Mouse (Mus musculus) hindbrain, embryonic 15.5 days (tissue): ENCODE results near the gene Nmnat2. TPM values are rescaled to one million over a fixed set of nuclear protein-coding genes. Genes with fewer than 3 reads are reported as not detected.
A peak's percentile ranks its signal among the peaks of the same experiment; 100 is the strongest.

ENCODE experiments used
- ATAC-seq: fragments of 200-750 bp; cut with Nextera tagmentation; 2 replicates; pipeline ENCODE4 v1.8.0; 2017; ENCODE audit warnings: low read depth, moderate number of reproducible peaks, moderate TSS enrichment; ENCODE audit not compliant: low FRiP score
- H3K27ac ChIP-seq: fragments of 300-500 bp; sonication (generic); replicated peaks from 2 replicates; pipeline ENCODE4 v1.5.1; 2015; ENCODE audit warnings: mild to moderate bottlenecking, inconsistent platforms
- H3K27me3 ChIP-seq: fragments of 300-500 bp; sonication (generic); 2 replicates; pipeline ENCODE4 v1.6.1; 2015; ENCODE audit warnings: control low read depth, inconsistent platforms
- H3K36me3 ChIP-seq: fragments of 300-500 bp; sonication (generic); 2 replicates; pipeline ENCODE4 v1.6.1; 2015; ENCODE audit warnings: control low read depth, inconsistent platforms
- H3K4me1 ChIP-seq: fragments of 300-500 bp; sonication (generic); replicated peaks from 2 replicates; pipeline ENCODE4 v1.6.1; 2015; ENCODE audit warnings: control low read depth, inconsistent platforms
- H3K4me2 ChIP-seq: fragments of 300-500 bp; sonication (generic); 2 replicates; pipeline ENCODE4 v1.6.1; 2015; ENCODE audit warnings: moderate library complexity, mild to moderate bottlenecking, inconsistent platforms
- H3K4me3 ChIP-seq: fragments of 300-500 bp; sonication (generic); 2 replicates; pipeline ENCODE4 v1.5.1; 2015; ENCODE audit warnings: mild to moderate bottlenecking, inconsistent platforms
- H3K9ac ChIP-seq: fragments of 300-500 bp; sonication (generic); 2 replicates; pipeline ENCODE4 v1.6.1; 2015; ENCODE audit warnings: inconsistent platforms
- H3K9me3 ChIP-seq: fragments of 300-500 bp; sonication (generic); 2 replicates; pipeline ENCODE4 v1.6.1; 2016; ENCODE audit warnings: control low read depth, inconsistent platforms
- WGBS: fragments of 180-500 bp; shearing (Covaris S2); methylation state at CpG from one replicate; pipeline ENCODE4 v1.1.7; 2015; 5-methylcytosine and 5-hydroxymethylcytosine counted together
- polyA plus RNA-seq: library from polyadenylated mRNA; unstranded; fragments of >200 nt; fragmentation: Nextera tagmentation; extraction: Ambion mirVana; gene quantifications from 2 replicates; pipeline ENCODE4 v1.2.1, GENCODE M21; 2015

The Nmnat2 gene
- polyA plus RNA-seq, 1 experiment from 2014 or later, result 81.6 TPM

- Histone ChIP-seq H3K27ac (no peak overlapping the region), H3K4me1 (0 out of 2 replicates have a peak, but pooled peaks cover 4% of the 10 kb centered on the region), H3K4me3 (no peak overlapping the region), H3K4me2 (no peak overlapping the region), H3K36me3 (peaks cover 17% of the 10 kb centered on the region), H3K27me3 (peaks cover 8% of the 10 kb centered on the region; the same call in 1 of the 2 replicates), H3K9me3 (no peaks in the 10 kb centered on the region), H3K9ac (no peak overlapping the region)
- ATAC-seq, result peak; percentile 31; the same call in 1 of the 2 replicates
- 42% methylated on average over 9 of the region's 9 CpGs for whole genome bisulfite sequencing
Measured at GRCm38 (mm10) chr1:153091438-153092236, 136.8 kb downstream of the Nmnat2 start.

GRCm38 (mm10) chr1:153092237-153092975 lies 137.6 kb downstream of the Nmnat2 start:
- no peak overlapping the region for H3K9ac ChIP-seq
- no peaks in the 10 kb centered on the region for H3K9me3 ChIP-seq
- no peak overlapping the region for H3K27ac ChIP-seq
- no peak overlapping the region for H3K4me2 ChIP-seq
- 0 out of 2 replicates have a peak, but pooled peaks cover 4% of the 10 kb centered on the region for H3K4me1 ChIP-seq
- 56% methylated on average over 5 of the region's 5 CpGs for WGBS
- peaks cover 11% of the 10 kb centered on the region for H3K36me3 ChIP-seq
- H3K4me3 ChIP-seq, result no peak overlapping the region
- H3K27me3 ChIP-seq, result peaks cover 8% of the 10 kb centered on the region; the same call in 1 of the 2 replicates
- peak; percentile 65; the same call in 1 of the 2 replicates for ATAC-seq

- no peak overlapping the region for H3K4me3 ChIP-seq
- H3K4me1 ChIP-seq, result 0 out of 2 replicates have a peak, but pooled peaks cover 4% of the 10 kb centered on the region
- WGBS, result 55% methylated on average over 5 of the region's 5 CpGs
- no peak overlapping the region for H3K27ac ChIP-seq
- no peak overlapping the region for H3K4me2 ChIP-seq
- H3K36me3 ChIP-seq, result peaks cover 6% of the 10 kb centered on the region
- H3K9me3 ChIP-seq, result no peaks in the 10 kb centered on the region
- peaks cover 8% of the 10 kb centered on the region; the same call in 1 of the 2 replicates for H3K27me3 ChIP-seq
- no peak overlapping the region for H3K9ac ChIP-seq
- ATAC-seq, result no peak
Measured at GRCm38 (mm10) chr1:153093172-153093571, 138.4 kb downstream of the Nmnat2 start.

- 80% methylated on average over 4 of the region's 4 CpGs for WGBS
- no peak overlapping the region for H3K4me2 ChIP-seq
Measured at GRCm38 (mm10) chr1:153093581-153093980, 138.8 kb downstream of the Nmnat2 start.

GRCm38 (mm10) chr1:153094226-153095076 lies 139.7 kb downstream of the Nmnat2 start:
- no peak overlapping the region for H3K4me2 ChIP-seq
- H3K9me3 ChIP-seq, result no peaks in the 10 kb centered on the region
- H3K4me1 ChIP-seq, result 0 out of 2 replicates have a peak, but pooled peaks cover 4% of the 10 kb centered on the region
- ATAC-seq, result no peak
- no peak overlapping the region for H3K27ac ChIP-seq
- no peaks in the 10 kb centered on the region; the same call in 1 of the 2 replicates for H3K36me3 ChIP-seq
- no peak overlapping the region for H3K4me3 ChIP-seq
- peaks cover 8% of the 10 kb centered on the region; the same call in 1 of the 2 replicates for H3K27me3 ChIP-seq
- H3K9ac ChIP-seq, result no peak overlapping the region
- WGBS, result 28% methylated on average over 12 of the region's 12 CpGs

More at GRCm38 (mm10) chr1:153093581-153093980, 138.8 kb downstream of the Nmnat2 start:
- ATAC-seq, result no peak
- H3K4me1 ChIP-seq, result 0 out of 2 replicates have a peak, but pooled peaks cover 4% of the 10 kb centered on the region
- H3K9me3 ChIP-seq, result no peaks in the 10 kb centered on the region
- no peak overlapping the region for H3K9ac ChIP-seq
- no peak overlapping the region for H3K27ac ChIP-seq
- peaks cover 5% of the 10 kb centered on the region for H3K36me3 ChIP-seq
- H3K4me3 ChIP-seq, result no peak overlapping the region
- H3K27me3 ChIP-seq, result peaks cover 8% of the 10 kb centered on the region; the same call in 1 of the 2 replicates

GRCm38 (mm10) chr1:153095328-153095727 lies 140.5 kb downstream of the Nmnat2 start:
- H3K27me3 ChIP-seq, result peaks cover 8% of the 10 kb centered on the region; the same call in 1 of the 2 replicates
- no peak overlapping the region for H3K9ac ChIP-seq

GRCm38 (mm10) chr1:153095826-153096727 lies 141.3 kb downstream of the Nmnat2 start:
- no peak for ATAC-seq
- Histone ChIP-seq H3K9ac (no peak overlapping the region), H3K4me3 (no peak overlapping the region), H3K9me3 (no peaks in the 10 kb centered on the region), H3K4me2 (no peak overlapping the region), H3K36me3 (no peaks in the 10 kb centered on the region; the same call in 1 of the 2 replicates), H3K4me1 (0 out of 2 replicates have a peak, but pooled peaks cover 4% of the 10 kb centered on the region), H3K27me3 (peaks cover 8% of the 10 kb centered on the region; the same call in 1 of the 2 replicates), H3K27ac (no peak overlapping the region)
- 23% methylated on average over 16 of the region's 16 CpGs for WGBS

More at GRCm38 (mm10) chr1:153095328-153095727, 140.5 kb downstream of the Nmnat2 start:
- Histone ChIP-seq H3K4me2 (no peak overlapping the region), H3K36me3 (no peaks in the 10 kb centered on the region; the same call in 1 of the 2 replicates), H3K4me3 (no peak overlapping the region), H3K27ac (no peak overlapping the region), H3K4me1 (0 out of 2 replicates have a peak, but pooled peaks cover 4% of the 10 kb centered on the region), H3K9me3 (no peaks in the 10 kb centered on the region)
- ATAC-seq, result no peak
- WGBS, result 49% methylated on average over 6 of the region's 6 CpGs

- 96% methylated on average over 6 of the region's 6 CpGs for WGBS
- H3K36me3 ChIP-seq, result no peaks in the 10 kb centered on the region; the same call in 1 of the 2 replicates
- ATAC-seq, result no peak
- H3K9me3 ChIP-seq, result no peaks in the 10 kb centered on the region
- H3K4me2 ChIP-seq, result no peak overlapping the region
- no peak overlapping the region for H3K27ac ChIP-seq
- H3K9ac ChIP-seq, result no peak overlapping the region
- peaks cover 8% of the 10 kb centered on the region; the same call in 1 of the 2 replicates for H3K27me3 ChIP-seq
- no peak overlapping the region for H3K4me3 ChIP-seq
- no peaks in the 10 kb centered on the region for H3K4me1 ChIP-seq
Measured at GRCm38 (mm10) chr1:153097017-153097675, 142.4 kb downstream of the Nmnat2 start.

- Histone ChIP-seq H3K9me3 (no peaks in the 10 kb centered on the region), H3K36me3 (no peaks in the 10 kb centered on the region; the same call in 1 of the 2 replicates), H3K4me3 (no peak overlapping the region), H3K27ac (no peak overlapping the region), H3K9ac (no peak overlapping the region), H3K27me3 (peaks cover 7% of the 10 kb centered on the region; the same call in 1 of the 2 replicates), H3K4me1 (no peaks in the 10 kb centered on the region), H3K4me2 (no peak overlapping the region)
- 43% methylated on average over 11 of the region's 11 CpGs for WGBS
- no peak for ATAC-seq
Measured at GRCm38 (mm10) chr1:153098586-153098985, 143.8 kb downstream of the Nmnat2 start.

GRCm38 (mm10) chr1:153100912-153101311 lies 146.1 kb downstream of the Nmnat2 start:
- H3K4me3 ChIP-seq, result no peak overlapping the region
- H3K27me3 ChIP-seq, result no peaks in the 10 kb centered on the region
- H3K27ac ChIP-seq, result no peak overlapping the region
- peaks cover 2% of the 10 kb centered on the region; the same call in 1 of the 2 replicates for H3K36me3 ChIP-seq
- H3K4me2 ChIP-seq, result no peak overlapping the region
- WGBS, result 59% methylated on average over 9 of the region's 9 CpGs
- no peak for ATAC-seq
- H3K4me1 ChIP-seq, result no peaks in the 10 kb centered on the region
- H3K9ac ChIP-seq, result no peak overlapping the region
- H3K9me3 ChIP-seq, result no peaks in the 10 kb centered on the region
